Mouse (Mus musculus): ENCODE measurements around the gene Xrcc2.

DNA sequence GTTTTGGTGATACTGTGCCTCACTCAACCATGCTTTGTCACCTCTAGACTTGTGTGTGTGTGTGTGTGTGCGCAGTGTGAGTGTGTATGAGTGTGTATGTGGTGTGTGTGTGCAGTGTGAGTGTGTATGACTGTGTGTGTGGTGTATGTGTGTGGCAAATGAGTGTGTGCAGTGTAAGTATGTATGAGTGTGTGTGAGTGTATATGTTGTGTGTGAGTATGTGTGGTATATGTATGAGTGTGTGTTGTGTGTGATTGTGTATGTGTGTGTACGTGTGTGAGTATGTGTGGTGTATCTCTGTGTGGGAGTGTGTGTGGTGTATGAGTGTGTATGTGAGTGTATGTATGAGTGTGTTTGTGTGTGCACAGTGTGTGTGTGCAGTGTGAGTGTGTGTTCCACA lies 61.1 kb downstream of the Xrcc2 start:
- TF ChIP-seq GATA1 (IDR thresholded peaks at IDR 0.05; ENCODE audit: borderline replicate concordance, low read length): no peak
- TF ChIP-seq FLI1 (IDR thresholded peaks at IDR 0.05; ENCODE audit: low read length): no peak

All from megakaryocyte, embryonic 14.5 days (primary cell).